Mouse (Mus musculus) cerebellum, adult 2 months (tissue): ENCODE measurements around the gene Ate1.

Experiments used
- CTCF ChIP-seq: fragments of 200-500 bp; IDR thresholded peaks from 2 replicates; pipeline ENCODE4 v1.5.1; 2011; ENCODE audit warnings: low read depth, mild to moderate bottlenecking, control low read depth, low read length, moderate library complexity, borderline replicate concordance; ENCODE audit not compliant: insufficient read depth
- POLR2A ChIP-seq: fragments of 200-500 bp; IDR thresholded peaks from 2 replicates; pipeline ENCODE4 v1.6.1; 2011; ENCODE audit warnings: low read length, control low read depth, borderline replicate concordance; ENCODE audit not compliant: insufficient read depth

DNA sequence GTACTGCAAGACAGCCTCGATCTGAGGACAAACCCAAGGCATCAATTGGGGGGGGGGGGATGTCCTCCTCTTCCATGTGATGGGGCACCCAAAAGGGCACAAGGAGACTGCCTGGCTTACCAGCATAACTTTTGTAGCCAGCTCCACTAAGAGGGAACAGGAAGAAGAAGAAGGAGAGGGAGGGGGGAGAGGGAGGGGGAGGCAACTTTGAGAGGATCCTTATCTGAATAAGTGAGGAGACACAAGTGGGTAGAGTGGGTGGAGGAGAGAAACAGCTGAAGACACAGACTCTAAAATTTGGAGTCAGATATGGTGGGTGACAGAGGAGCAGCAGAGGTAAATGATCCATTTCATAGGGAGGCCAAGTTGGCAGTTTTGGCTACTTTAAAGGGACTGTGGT, 40.8 kb upstream of the Ate1 start:
- TF ChIP-seq POLR2A (no peak), CTCF (no peak)
